8 mouse cellular contexts compared by ENCODE assay signal in genomic region chr5:25222752-25223702, GRCm38 (mm10). TPM values are rescaled to one million over a fixed set of nuclear protein-coding genes. Genes with fewer than 3 reads are reported as not detected.
DNase-seq lines count a peak whose midpoint lies in the region; ATAC-seq and TF ChIP-seq lines count a peak whose summit lies in the region.

TSS of gene E130116L18Rik (minus strand) at chr5:25223153.

- peak; percentile 82 for TF ChIP-seq POLR2A in cerebellum, adult 2 months (IDR thresholded peaks at IDR 0.05; ENCODE audit: borderline replicate concordance, insufficient read depth, low read length)
- peak; percentile 57; the same call in 1 of the 2 replicates for TF ChIP-seq POLR2A in thymus, adult 2 months (IDR thresholded peaks at IDR 0.05; ENCODE audit: control insufficient read depth, extremely low read depth, insufficient read depth, low read length, poor library complexity)

- ATAC-seq in hindbrain, embryonic 11.5 days (ENCODE audit: low FRiP score): peak; percentile 97
- ATAC-seq in lung, embryonic 16.5 days (ENCODE audit: low read depth): peak; percentile 98

- peak within 1 kb of the TSS; percentile 74 for H3K9ac ChIP-seq in hindbrain, embryonic 11.5 days (ENCODE audit: low read depth, low read length)
- H3K9ac ChIP-seq in lung, embryonic 16.5 days (ENCODE audit: low read length): peak within 1 kb of the TSS; percentile 91

- no peaks in the 10 kb centered on the region; the same call in 1 of the 2 replicates for H3K4me1 ChIP-seq in cerebellum, adult 2 months (ENCODE audit: control insufficient read depth, insufficient read depth, low read length)
- no peaks in the 10 kb centered on the region for H3K4me1 ChIP-seq in hindbrain, embryonic 11.5 days (replicated peaks; ENCODE audit: control insufficient read depth, insufficient read depth, low read length)
- H3K4me1 ChIP-seq in lung, embryonic 16.5 days (replicated peaks; ENCODE audit: control insufficient read depth, insufficient read depth, low read length): no peaks in the 10 kb centered on the region; the same call in 1 of the 2 replicates
- no peaks in the 10 kb centered on the region for H3K4me1 ChIP-seq in thymus, adult 2 months (replicated peaks; ENCODE audit: control insufficient read depth, insufficient read depth, low read length)

- no peaks in the 10 kb centered on the region for H3K36me3 ChIP-seq in hindbrain, embryonic 11.5 days (ENCODE audit: control insufficient read depth, insufficient read depth, low read length)
- no peaks in the 10 kb centered on the region for H3K36me3 ChIP-seq in lung, embryonic 16.5 days (ENCODE audit: control insufficient read depth, insufficient read depth, low read length)
- H3K36me3 ChIP-seq in thymus, adult 2 months (ENCODE audit: control insufficient read depth, insufficient read depth, low read length): no peaks in the 10 kb centered on the region

- H3K4me3 ChIP-seq in cerebellum, adult 2 months (replicated peaks; ENCODE audit: insufficient read depth, low read depth, low read length): peak within 1 kb of the TSS; percentile 56
- peak within 1 kb of the TSS; percentile 60 for H3K4me3 ChIP-seq in hindbrain, embryonic 11.5 days (ENCODE audit: low read depth, low read length)
- peak within 1 kb of the TSS; percentile 75 for H3K4me3 ChIP-seq in lung, embryonic 16.5 days (ENCODE audit: low read length)
- H3K4me3 ChIP-seq in thymus, adult 2 months (ENCODE audit: control insufficient read depth, insufficient read depth, low read length): peak within 1 kb of the TSS; percentile 56

- 2% methylated on average over 72 of the region's 72 CpGs for WGBS in cerebellum, adult 2 months
- WGBS in hindbrain, embryonic 11.5 days: 7% methylated on average over 60 of the region's 72 CpGs
- WGBS in lung, embryonic 16.5 days: 2% methylated on average over 65 of the region's 72 CpGs
- WGBS in thymus, adult 2 months: 1% methylated on average over 72 of the region's 72 CpGs

- no peaks in the 10 kb centered on the region for H3K27me3 ChIP-seq in cerebellum, adult 2 months (ENCODE audit: control insufficient read depth, insufficient read depth, low read length)
- no peaks in the 10 kb centered on the region for H3K27me3 ChIP-seq in hindbrain, embryonic 11.5 days (ENCODE audit: control insufficient read depth, insufficient read depth, low read length)
- no peaks in the 10 kb centered on the region for H3K27me3 ChIP-seq in lung, embryonic 16.5 days (ENCODE audit: control insufficient read depth, insufficient read depth, low read depth, low read length)
- H3K27me3 ChIP-seq in thymus, adult 2 months (ENCODE audit: control insufficient read depth, insufficient read depth, low read length): no peaks in the 10 kb centered on the region

- H3K27ac ChIP-seq in cerebellum, adult 2 months (ENCODE audit: insufficient read depth, low read length): peak within 1 kb of the TSS; percentile 79
- H3K27ac ChIP-seq in hindbrain, embryonic 11.5 days (ENCODE audit: low read depth, low read length): peak within 1 kb of the TSS; percentile 69; the same call in 1 of the 2 replicates
- H3K27ac ChIP-seq in lung, embryonic 16.5 days (ENCODE audit: low read length): peak within 1 kb of the TSS; percentile 81
- H3K27ac ChIP-seq in thymus, adult 2 months (ENCODE audit: control insufficient read depth, insufficient read depth, low read length): no peak within 1 kb of the TSS

- no peak for TF ChIP-seq CTCF in cerebellum, adult 2 months (IDR thresholded peaks at IDR 0.05; ENCODE audit: borderline replicate concordance, insufficient read depth, low read depth, low read length)
- TF ChIP-seq CTCF in thymus, adult 2 months (IDR thresholded peaks at IDR 0.05; ENCODE audit: borderline replicate concordance, control insufficient read depth, extremely low read depth, insufficient read depth, low read length, poor library complexity): 0 out of 2 replicates have a peak, but pooled peaks have one; percentile 50

- peak within 1 kb of the TSS; percentile 55 for H3K4me2 ChIP-seq in hindbrain, embryonic 11.5 days (replicated peaks; ENCODE audit: low read depth, low read length)
- H3K4me2 ChIP-seq in lung, embryonic 16.5 days (ENCODE audit: low read depth, low read length): peak within 1 kb of the TSS; percentile 58

- no peaks in the 10 kb centered on the region for H3K9me3 ChIP-seq in hindbrain, embryonic 11.5 days (ENCODE audit: control insufficient read depth, low read length)
- no peaks in the 10 kb centered on the region for H3K9me3 ChIP-seq in lung, embryonic 16.5 days (ENCODE audit: control insufficient read depth, low read length)

- peak; percentile 48 for DNase-seq in MEL-GATA-1-ER (ENCODE audit: extremely low read depth, low read depth)
- DNase-seq in cerebellum, adult 2 months: peak; percentile 93 to 95
- peak; percentile 78 to 94 for DNase-seq in frontal cortex, adult 2 months (ENCODE audit: extremely low spot score in 1 of 2, low spot score in 1 of 2)
- DNase-seq in hindbrain, embryonic 11.5 days (ENCODE audit: low spot score): peak; percentile 93
- peak; percentile 90 for DNase-seq in layer of hippocampus, adult 9-11 months
- DNase-seq in ovary, adult 18-20 months (ENCODE audit: low spot score): peak; percentile 67
- DNase-seq in thymus, adult 2 months: peak; percentile 81

RNA-seq across cellular contexts. Expression of gene E130116L18Rik, which starts in this region (rescaled TPM):
- not detected in 2 replicates for polyA plus RNA-seq in cerebellum, adult 2 months (2012; rRNA removed)
- not detected in 2 replicates for polyA plus RNA-seq in frontal cortex, adult 2 months (2012; rRNA removed)
- polyA plus RNA-seq in hindbrain, embryonic 11.5 days (2014; fragmentation: Nextera tagmentation; extraction: Ambion mirVana): not detected in 2 replicates
- not detected in 2 replicates for polyA plus RNA-seq in lung, embryonic 16.5 days (2015; fragmentation: Nextera tagmentation; extraction: Ambion mirVana)
- not detected in 2 replicates for polyA plus RNA-seq in thymus, adult 2 months (2012; rRNA removed)

Comparison
In these comparisons a context has a peak if more than half of its experiments do, and no peak if none do; other contexts are left out.
1. Peak in DNase-seq, H3K4me3 ChIP-seq and H3K27ac ChIP-seq in cerebellum, adult 2 months; RNA of the gene not detected or under 1 TPM.
2. Peak in DNase-seq in frontal cortex, adult 2 months; RNA of the gene not detected or under 1 TPM.
3. Peak in DNase-seq, ATAC-seq, H3K4me3 ChIP-seq, H3K27ac ChIP-seq, H3K9ac ChIP-seq and H3K4me2 ChIP-seq in hindbrain, embryonic 11.5 days; RNA of the gene not detected or under 1 TPM.
4. Peak in ATAC-seq, H3K4me3 ChIP-seq, H3K27ac ChIP-seq, H3K9ac ChIP-seq and H3K4me2 ChIP-seq in lung, embryonic 16.5 days; RNA of the gene not detected or under 1 TPM.
5. Peak in DNase-seq and H3K4me3 ChIP-seq in thymus, adult 2 months; RNA of the gene not detected or under 1 TPM.